Mouse (Mus musculus): Measurements from ENCODE around the gene Trim30a. TPM values are rescaled to one million over a fixed set of nuclear protein-coding genes. Genes with fewer than 3 reads are reported as not detected.

Trim30a gene
- total RNA-seq (2023), result 100 to 1,000 TPM in 1 of 2 experiments, 10 to 100 TPM in 1; 79.4 to 109 TPM

GRCm38 (mm10) chr7:104465065-104465744, at the start of gene Trim30a:
Gene Trim30a (minus strand): TSS chr7:104465193.

GRCm38 (mm10) chr7:104507421-104508065, 42.5 kb upstream of the Trim30a start, which contains the start of gene Trim30d:
Gene Trim30d (minus strand): TSS chr7:104507849.

GRCm38 (mm10) chr7:104400698-104401097, 64.3 kb downstream of the Trim30a start, which contains the start of gene Trim30c:
Gene Trim30c (minus strand): TSS chr7:104400837.

GRCm38 (mm10) chr7:104369736-104370414, 95.1 kb downstream of the Trim30a start, which contains the start of gene Trim30b:
Gene Trim30b (minus strand): TSS chr7:104369884.

Other genes with a start within 250 kb of the Trim30a start
- under 1 TPM; 0.39 to 0.70 TPM for gene Trim6, start 246.4 kb downstream of the Trim30a start, total RNA-seq (2023)
- gene Trim34a, start 220.7 kb downstream of the Trim30a start, total RNA-seq (2023), result 10 to 100 TPM; 67.2 to 84.3 TPM
- gene Trim5, start 177.1 kb downstream of the Trim30a start, total RNA-seq (2023), result 10 to 100 TPM; 30.7 to 37.6 TPM
- 100 to 1,000 TPM; 121 to 151 TPM for gene Trim12a, start 149.7 kb downstream of the Trim30a start, total RNA-seq (2023)
- 1 to 10 TPM; 3.5 to 4.3 TPM for gene Trim34b, start 135.7 kb downstream of the Trim30a start, total RNA-seq (2023)
- 10 to 100 TPM; 52.0 to 65.2 TPM for gene Trim12c, start 111.8 kb downstream of the Trim30a start, total RNA-seq (2023)
- 10 to 100 TPM; 27.6 to 36.8 TPM for gene Trim30b, start 95.3 kb downstream of the Trim30a start, total RNA-seq (2023)
- 1 to 10 TPM; 4.2 to 7.4 TPM for gene Trim30c, start 64.4 kb downstream of the Trim30a start, total RNA-seq (2023)
- gene Trim30d, start 42.7 kb upstream of the Trim30a start, total RNA-seq (2023), result 10 to 100 TPM; 16.1 to 30.2 TPM
- gene Olfr651, start 84.9 kb upstream of the Trim30a start, total RNA-seq (2023), result not detected
- not detected for gene Olfr652, start 95.7 kb upstream of the Trim30a start, total RNA-seq (2023)
- not detected for gene Olfr653, start 112.1 kb upstream of the Trim30a start, total RNA-seq (2023)
- gene Olfr654, start 121.8 kb upstream of the Trim30a start, total RNA-seq (2023), result not detected
- not detected for gene Olfr655, start 136.6 kb upstream of the Trim30a start, total RNA-seq (2023)
- under 1 TPM; 0.12 TPM for gene Olfr656, start 148.8 kb upstream of the Trim30a start, total RNA-seq (2023)
- not detected for gene Olfr657, start 159.6 kb upstream of the Trim30a start, total RNA-seq (2023)
- gene Olfr658, start 182.1 kb upstream of the Trim30a start, total RNA-seq (2023), result not detected
- not detected for gene Olfr659, start 201.6 kb upstream of the Trim30a start, total RNA-seq (2023)
- not detected for gene Olfr661, start 221.3 kb upstream of the Trim30a start, total RNA-seq (2023)

Data from B cell, adult 67 days (primary cell).